Mouse (Mus musculus): ENCODE data around the gene Clec11a.

DNA sequence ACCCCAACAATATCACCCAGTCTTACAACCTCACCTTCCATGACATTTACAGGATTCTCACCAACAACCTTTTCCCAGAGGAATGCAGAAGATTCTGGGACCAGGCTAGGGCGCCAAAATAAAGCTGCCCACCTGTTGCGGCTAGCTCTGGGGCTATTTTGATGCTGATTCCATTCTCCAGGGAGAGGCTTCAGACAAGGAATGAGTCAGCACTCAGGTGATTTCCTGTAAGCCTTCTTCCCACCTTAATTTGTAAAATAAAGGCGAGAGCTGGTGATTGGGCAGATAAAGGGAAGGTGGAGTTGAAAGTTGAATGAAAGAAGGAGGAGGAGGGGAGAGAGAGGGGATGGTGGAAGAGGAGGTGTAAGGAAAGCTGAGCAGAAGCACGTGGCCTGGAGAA, 15.3 kb downstream of the Clec11a start:
- TF ChIP-seq CTCF (IDR thresholded peaks at IDR 0.05): no peak
- no peak for TF ChIP-seq EP300 (IDR thresholded peaks at IDR 0.05)
